Mouse (Mus musculus): Measurements from ENCODE around the gene Bbip1. TPM values are rescaled to one million over a fixed set of nuclear protein-coding genes. Genes with fewer than 3 reads are reported as not detected.

Gene Bbip1
- total and polyA plus RNA-seq, 3 experiments: 71.3 to 75.9 TPM; not detected in 1

DNA sequence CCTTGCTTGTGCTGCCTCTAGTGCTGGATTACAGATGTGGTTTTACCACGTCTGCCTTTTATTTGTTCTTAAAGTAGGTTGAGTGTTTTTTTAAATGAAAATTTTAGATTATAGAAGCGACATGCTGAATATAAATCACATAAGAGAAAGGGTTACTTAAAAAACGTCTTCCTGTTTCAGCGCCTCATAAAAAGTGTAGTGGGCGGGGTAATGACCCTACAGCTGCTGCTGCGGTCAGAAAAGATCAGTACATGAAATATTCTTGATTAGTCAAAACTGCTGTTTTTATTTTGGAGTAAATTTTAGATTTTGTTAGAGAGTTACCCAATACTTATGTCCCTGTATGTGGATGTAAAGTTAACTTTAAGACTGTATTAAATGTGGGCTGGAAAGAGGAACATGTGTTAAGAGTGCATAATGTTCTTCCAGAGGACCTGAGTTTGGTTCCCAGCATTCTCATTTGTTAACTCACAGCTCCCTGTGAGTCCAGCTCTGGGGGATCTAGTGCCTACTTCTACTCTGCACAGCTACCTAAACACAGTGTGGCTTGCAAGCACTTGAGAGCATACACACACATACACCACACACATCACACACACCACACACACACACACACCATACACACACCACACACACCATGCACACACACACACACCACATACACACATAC, 38.3 kb downstream of the Bbip1 start (continued):
- TF ChIP-seq UBTF (IDR thresholded peaks at IDR 0.05; ENCODE audit: borderline replicate concordance, insufficient read depth, low read depth, low read length) (no peak), MYB (IDR thresholded peaks at IDR 0.05; ENCODE audit: low read depth, low read length) (no peak), SMC3 (IDR thresholded peaks at IDR 0.05; ENCODE audit: low read depth, low read length) (peak; percentile 13; the same call in 1 of the 2 replicates), MAX (IDR thresholded peaks at IDR 0.05; ENCODE audit: low read length) (peak; percentile 42; the same call in 1 of the 2 replicates), MYC (IDR thresholded peaks at IDR 0.05; ENCODE audit: low read depth, low read length) (no peak), MAFK (IDR thresholded peaks at IDR 0.05; ENCODE audit: borderline replicate concordance, low read depth, low read length) (no peak), MEF2A (IDR thresholded peaks at IDR 0.05; ENCODE audit: extremely low read depth, insufficient replicate concordance, low read depth, low read length, poor library complexity, severe bottlenecking) (no peak)

DNA sequence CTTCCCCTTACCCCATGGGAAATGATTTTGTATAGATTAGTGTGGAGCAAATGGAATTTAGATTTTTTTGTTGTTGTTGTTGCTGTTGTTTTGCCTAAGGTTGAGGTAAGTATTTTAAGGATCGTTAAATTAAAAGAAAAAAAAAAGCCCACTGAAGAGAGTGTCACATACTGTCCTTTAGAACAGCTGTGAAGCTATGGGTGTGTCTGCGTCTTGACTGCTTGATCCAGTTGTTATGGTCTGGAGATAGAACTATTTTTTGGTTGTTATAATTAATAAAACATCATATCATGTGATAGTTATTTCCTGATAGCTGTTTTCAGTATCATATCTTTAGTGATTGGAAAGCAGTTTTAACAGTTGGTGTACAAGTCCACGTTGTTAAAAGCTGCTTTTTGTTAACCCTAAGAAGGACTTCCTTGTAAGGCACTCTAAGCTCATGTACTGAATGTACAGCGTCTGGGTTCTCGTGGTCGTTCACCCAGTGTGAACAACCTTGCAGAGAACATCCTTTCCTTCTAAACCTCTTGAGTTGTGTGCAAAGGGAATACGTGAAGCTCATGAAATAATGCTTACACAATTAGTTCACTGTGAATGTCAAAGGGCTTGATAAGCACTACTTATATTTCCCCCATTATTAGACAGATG, 39.5 kb downstream of the Bbip1 start:
- Histone ChIP-seq H3K36me3 (ENCODE audit: control insufficient read depth in 1 of 2, insufficient read depth in 2 of 2, low read length in 2 of 2) (peaks cover 4 to 14% of the 10 kb centered on the region in 2 experiments; a peak in 3 of 4 replicates), H3K27ac (ENCODE audit: control insufficient read depth, low read depth, low read length) (peak overlapping the region; percentile 29; the same call in 1 of the 2 replicates), H3K27me3 (ENCODE audit: control insufficient read depth in 1 of 2, insufficient read depth in 2 of 2, low read length in 2 of 2) (no peaks in the 10 kb centered on the region), H3K4me3 (ENCODE audit: control insufficient read depth in 1 of 2, insufficient read depth in 1 of 2, low read depth in 2 of 2, low read length in 2 of 2) (peak overlapping the region; percentile 47 to 96), H3K9me3 (replicated peaks; ENCODE audit: insufficient read depth, low read length) (no peaks in the 10 kb centered on the region), H3K79me2 (ENCODE audit: control insufficient read depth, insufficient read depth, low read length, poor library complexity) (peaks cover 12% of the 10 kb centered on the region), H3K4me1 (ENCODE audit: control insufficient read depth in 1 of 2, insufficient read depth in 2 of 2, low read length in 2 of 2) (peaks cover 13 to 17% of the 10 kb centered on the region in 2 experiments), H3K9ac (ENCODE audit: control insufficient read depth, low read depth, low read length, poor library complexity, severe bottlenecking) (peak overlapping the region; percentile 60)
- DNase-seq (ENCODE audit: low read depth, low spot score): peak; percentile 67
- peak; percentile 51 for TF ChIP-seq ETS1 (IDR thresholded peaks at IDR 0.05; ENCODE audit: low read depth, low read length)
- no peak for TF ChIP-seq POLR2AphosphoS2 (IDR thresholded peaks at IDR 0.05; ENCODE audit: low read length)
- no peak; the same call in 1 of the 2 replicates for TF ChIP-seq GATA1 (IDR thresholded peaks at IDR 0.05; ENCODE audit: low read depth, low read length)
- TF ChIP-seq SIN3A (IDR thresholded peaks at IDR 0.05; ENCODE audit: low read length): peak; percentile 49; the same call in 1 of the 2 replicates
- no peak; the same call in 1 of the 2 replicates for TF ChIP-seq RAD21 (IDR thresholded peaks at IDR 0.05; ENCODE audit: low read depth, low read length)
- no peak for TF ChIP-seq SMC3 (IDR thresholded peaks at IDR 0.05; ENCODE audit: low read depth, low read length)
- TF ChIP-seq TAL1 (IDR thresholded peaks at IDR 0.05; ENCODE audit: low read length): no peak
- no peak; the same call in 1 of the 2 replicates for TF ChIP-seq TBP (IDR thresholded peaks at IDR 0.05; ENCODE audit: low read depth, low read length)
- TF ChIP-seq MXI1 (IDR thresholded peaks at IDR 0.05; ENCODE audit: low read depth, low read length): peak; percentile 47; the same call in 1 of the 2 replicates
- 0 out of 2 replicates have a peak, but pooled peaks have one; percentile 4 for TF ChIP-seq MAFK (IDR thresholded peaks at IDR 0.05; ENCODE audit: borderline replicate concordance, low read depth, low read length)
- TF ChIP-seq MYC (IDR thresholded peaks at IDR 0.05; ENCODE audit: low read depth, low read length): peak; percentile 54; the same call in 1 of the 2 replicates

Data from MEL (cell line).